Mouse (Mus musculus) embryonic facial prominence, embryonic 12.5 days (tissue): ENCODE measurements around the gene Flt3. TPM values are rescaled to one million over a fixed set of nuclear protein-coding genes. Genes with fewer than 3 reads are reported as not detected.

Experiments
- ATAC-seq: fragments of 200-750 bp; cut with Nextera tagmentation; 2 replicates; pipeline ENCODE4 v1.8.0; 2017; ENCODE audit not compliant: insufficient number of reproducible peaks, insufficient read depth, low FRiP score, low TSS enrichment
- H3K27ac ChIP-seq: fragments of 300-500 bp; sonication (generic); 2 replicates; pipeline ENCODE4 v1.5.1; 2016; ENCODE audit warnings: mild to moderate bottlenecking
- H3K27me3 ChIP-seq: fragments of 300-500 bp; sonication (generic); 2 replicates; pipeline ENCODE4 v1.6.1; 2016; ENCODE audit warnings: mild to moderate bottlenecking, moderate library complexity
- H3K36me3 ChIP-seq: fragments of 300-500 bp; sonication (generic); 2 replicates; pipeline ENCODE4 v1.6.1; 2016; ENCODE audit warnings: mild to moderate bottlenecking
- H3K4me1 ChIP-seq: fragments of 300-500 bp; sonication (generic); 2 replicates; pipeline ENCODE4 v1.6.1; 2016
- H3K4me2 ChIP-seq: fragments of 300-500 bp; sonication (generic); replicated peaks from 2 replicates; pipeline ENCODE4 v1.6.1; 2016; ENCODE audit warnings: mild to moderate bottlenecking, moderate library complexity
- H3K4me3 ChIP-seq: fragments of 300-500 bp; sonication (generic); 2 replicates; pipeline ENCODE4 v1.5.1; 2016; ENCODE audit warnings: mild to moderate bottlenecking
- H3K9ac ChIP-seq: fragments of 300-500 bp; sonication (generic); 2 replicates; pipeline ENCODE4 v1.6.1; 2016; ENCODE audit warnings: mild to moderate bottlenecking, moderate library complexity
- H3K9me3 ChIP-seq: fragments of 300-500 bp; sonication (generic); 2 replicates; pipeline ENCODE4 v1.6.1; 2016; ENCODE audit warnings: mild to moderate bottlenecking, moderate library complexity
- whole genome bisulfite sequencing: fragments of 180-500 bp; shearing (Covaris S2); methylation state at CpG from one replicate; pipeline ENCODE4 v1.1.7; 2016; 5-methylcytosine and 5-hydroxymethylcytosine counted together
- polyA plus RNA-seq: library from polyadenylated mRNA; unstranded; fragments of >200 nt; fragmentation: Nextera tagmentation; extraction: Ambion mirVana; gene quantifications from 2 replicates; pipeline ENCODE4 v1.2.1, GENCODE M21; 2016

Gene Flt3
- polyA plus RNA-seq, 1 experiment from 2014 or later: 0.37 TPM

DNA sequence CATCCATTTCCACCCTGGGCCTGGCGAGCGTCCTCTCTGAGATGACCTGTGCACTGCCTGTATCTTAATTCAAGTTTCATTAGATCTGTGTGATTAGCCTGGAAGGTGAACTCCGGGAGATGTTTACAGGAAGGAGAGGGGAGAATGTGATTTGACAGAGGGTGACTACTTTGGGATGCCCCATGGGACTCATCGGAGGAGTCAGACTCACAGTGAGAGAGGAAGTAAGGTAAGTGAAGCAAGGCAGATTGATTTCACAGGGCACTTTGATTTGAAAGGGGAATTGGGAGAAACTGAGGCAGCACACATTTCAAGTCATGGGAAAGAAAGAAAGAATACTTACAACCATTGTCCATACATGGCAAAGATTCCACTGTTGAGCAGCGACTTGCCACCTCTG is 5.8 kb upstream of the Flt3 start:
- Histone ChIP-seq H3K9me3 (no peaks in the 10 kb centered on the region), H3K4me3 (no peak overlapping the region), H3K36me3 (no peaks in the 10 kb centered on the region), H3K27ac (no peak overlapping the region), H3K4me2 (no peak overlapping the region), H3K9ac (no peak overlapping the region), H3K4me1 (peaks cover 4% of the 10 kb centered on the region; the same call in 1 of the 2 replicates), H3K27me3 (peaks cover 11% of the 10 kb centered on the region)
- 74% methylated on average over 5 of the region's 5 CpGs for WGBS
- no peak for ATAC-seq

DNA sequence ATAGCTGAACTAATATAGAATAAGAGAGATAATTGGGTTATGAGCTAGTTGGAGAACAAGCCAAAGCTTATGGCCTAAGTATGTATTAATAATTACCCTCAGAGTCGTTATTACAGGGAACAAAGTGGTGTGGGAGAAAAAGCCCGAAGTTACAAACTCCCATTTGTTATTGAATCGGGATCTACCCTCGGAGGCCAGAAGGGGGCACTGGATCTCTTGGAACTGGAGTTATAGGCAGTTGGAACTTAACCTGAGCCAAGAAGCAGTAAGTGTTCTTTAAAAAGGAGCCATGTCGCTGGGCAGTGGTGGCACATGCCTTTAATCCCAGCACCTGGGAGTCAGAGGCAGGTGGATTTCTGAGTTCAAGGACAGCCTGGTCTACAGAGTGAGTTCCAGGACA is 2.2 kb upstream of the Flt3 start:
- Histone ChIP-seq H3K4me1 (0 out of 2 replicates have a peak, but pooled peaks cover 8% of the 10 kb centered on the region), H3K27ac (no peak overlapping the region), H3K9me3 (no peaks in the 10 kb centered on the region), H3K36me3 (no peaks in the 10 kb centered on the region), H3K27me3 (peaks cover 47% of the 10 kb centered on the region), H3K9ac (no peak overlapping the region), H3K4me3 (no peak overlapping the region), H3K4me2 (no peak overlapping the region)
- WGBS: 25% methylated on average over 5 of the region's 5 CpGs
- ATAC-seq: no peak

DNA sequence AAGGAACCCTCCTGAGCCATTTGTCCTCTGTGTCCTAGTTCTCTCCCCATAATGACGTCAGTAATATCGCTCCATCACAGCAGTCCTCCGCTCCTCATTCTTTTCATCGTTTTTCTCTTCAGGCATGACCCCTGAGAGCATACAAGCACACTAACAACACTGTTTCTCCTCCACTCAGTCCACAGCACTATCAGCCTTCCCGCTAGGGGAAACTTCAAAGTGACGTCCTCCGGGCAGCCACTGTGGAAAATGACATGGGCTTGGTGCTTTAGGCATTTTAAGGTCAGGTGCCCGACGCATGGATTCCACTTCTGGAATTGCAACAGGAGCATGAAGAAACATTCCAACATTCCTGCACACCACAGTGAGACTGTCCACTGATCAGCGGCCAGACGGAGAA is 735 bp upstream of the Flt3 start:
- whole genome bisulfite sequencing: 27% methylated on average over 11 of the region's 11 CpGs
- no peak overlapping the region for H3K27ac ChIP-seq
- H3K4me3 ChIP-seq: peak overlapping the region; percentile 42; the same call in 1 of the 2 replicates
- H3K36me3 ChIP-seq: no peaks in the 10 kb centered on the region
- H3K4me1 ChIP-seq: 0 out of 2 replicates have a peak, but pooled peaks cover 8% of the 10 kb centered on the region
- peak overlapping the region; percentile 77; the same call in 1 of the 2 replicates for H3K4me2 ChIP-seq
- H3K9ac ChIP-seq: no peak overlapping the region
- ATAC-seq: no peak
- peaks cover 50% of the 10 kb centered on the region for H3K27me3 ChIP-seq
- no peaks in the 10 kb centered on the region for H3K9me3 ChIP-seq

DNA sequence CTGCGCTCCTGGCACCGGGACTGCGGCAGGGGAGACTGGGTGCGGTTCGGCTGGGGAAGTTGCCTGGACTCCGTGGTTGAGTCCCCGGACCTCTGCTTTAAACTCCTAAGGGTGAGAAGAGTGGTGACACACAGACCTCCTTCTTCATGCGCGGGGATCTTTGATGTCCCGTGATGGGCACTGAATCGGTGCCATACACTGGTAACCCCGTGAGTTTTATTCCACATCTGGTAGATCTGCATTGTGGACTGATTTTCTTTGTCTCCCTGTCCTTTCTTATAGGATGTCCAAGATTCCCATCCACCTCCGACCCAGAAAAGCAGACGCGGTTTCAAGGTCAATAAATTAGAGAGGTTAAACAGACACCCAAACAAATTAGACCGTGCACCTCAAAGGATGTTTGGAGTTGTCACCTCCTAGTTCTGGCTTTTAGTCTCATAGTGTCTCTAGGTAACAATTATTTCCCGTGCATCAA is 253 bp upstream of the Flt3 start:
- Histone ChIP-seq H3K4me1 (0 out of 2 replicates have a peak, but pooled peaks cover 8% of the 10 kb centered on the region), H3K9ac (0 out of 2 replicates have a peak overlapping the region, but pooled peaks have one; percentile 30), H3K27me3 (peaks cover 50% of the 10 kb centered on the region)

GRCm38 (mm10) chr5:147395050-147395449 is 5.2 kb downstream of the Flt3 start:
- ATAC-seq: no peak
- Histone ChIP-seq H3K27ac (no peak overlapping the region), H3K27me3 (peaks cover 28% of the 10 kb centered on the region), H3K9me3 (no peaks in the 10 kb centered on the region), H3K36me3 (no peaks in the 10 kb centered on the region), H3K4me3 (no peak overlapping the region), H3K4me1 (0 out of 2 replicates have a peak, but pooled peaks cover 4% of the 10 kb centered on the region), H3K4me2 (no peak overlapping the region), H3K9ac (no peak overlapping the region)
- 8% methylated on average over 1 of the region's 1 CpGs for WGBS

More for the DNA sequence above, 253 bp upstream of the Flt3 start:
- ATAC-seq: no peak
- peak overlapping the region; percentile 42 for H3K4me3 ChIP-seq
- H3K27ac ChIP-seq: no peak overlapping the region
- peak overlapping the region; percentile 77 for H3K4me2 ChIP-seq
- H3K9me3 ChIP-seq: no peaks in the 10 kb centered on the region
- no peaks in the 10 kb centered on the region for H3K36me3 ChIP-seq
- 3% methylated on average over 17 of the region's 17 CpGs for WGBS

GRCm38 (mm10) chr5:147392667-147393213 is 7.5 kb downstream of the Flt3 start:
- Histone ChIP-seq H3K36me3 (no peaks in the 10 kb centered on the region), H3K27me3 (peaks cover 5% of the 10 kb centered on the region), H3K9ac (no peak overlapping the region), H3K4me3 (no peak overlapping the region), H3K27ac (no peak overlapping the region), H3K9me3 (no peaks in the 10 kb centered on the region), H3K4me1 (no peaks in the 10 kb centered on the region), H3K4me2 (no peak overlapping the region)
- WGBS: 77% methylated on average over 12 of the region's 12 CpGs
- no peak for ATAC-seq

DNA sequence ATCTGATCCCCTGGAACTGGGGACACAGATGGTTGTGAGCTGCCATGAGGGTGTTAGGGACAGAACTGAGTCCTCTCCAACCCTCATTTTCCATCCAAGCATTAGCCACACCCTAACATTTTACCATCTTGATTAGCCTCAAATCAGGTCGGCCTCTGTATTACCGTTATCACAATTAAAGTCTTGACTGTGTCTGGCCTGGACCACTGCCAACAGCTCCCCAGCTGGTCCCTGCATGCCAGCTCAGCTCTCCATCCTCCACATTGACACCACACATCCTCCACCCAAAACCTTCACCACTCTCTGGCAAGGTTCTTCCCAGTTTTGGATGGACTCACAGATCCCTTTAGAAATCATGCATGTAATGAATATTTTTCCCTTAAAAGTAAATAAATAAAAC is 9.5 kb downstream of the Flt3 start:
- Histone ChIP-seq H3K9me3 (no peaks in the 10 kb centered on the region), H3K4me1 (no peaks in the 10 kb centered on the region), H3K4me2 (no peak overlapping the region), H3K27me3 (no peaks in the 10 kb centered on the region), H3K27ac (no peak overlapping the region), H3K4me3 (no peak overlapping the region), H3K36me3 (no peaks in the 10 kb centered on the region), H3K9ac (no peak overlapping the region)
- no peak for ATAC-seq
- 79% methylated on average over 2 of the region's 2 CpGs for WGBS

- ATAC-seq: no peak
- H3K4me3 ChIP-seq: no peak overlapping the region
- no peak overlapping the region for H3K4me2 ChIP-seq
- H3K9me3 ChIP-seq: no peaks in the 10 kb centered on the region
- no peaks in the 10 kb centered on the region for H3K4me1 ChIP-seq
- H3K36me3 ChIP-seq: no peaks in the 10 kb centered on the region
- H3K27me3 ChIP-seq: no peaks in the 10 kb centered on the region
- 85% methylated on average over 5 of the region's 5 CpGs for WGBS
- H3K27ac ChIP-seq: no peak overlapping the region
- no peak overlapping the region for H3K9ac ChIP-seq
Measured at GRCm38 (mm10) chr5:147389052-147389451, 11.2 kb downstream of the Flt3 start.

- 78% methylated on average over 9 of the region's 9 CpGs for WGBS
- ATAC-seq: no peak
- Histone ChIP-seq H3K27me3 (no peaks in the 10 kb centered on the region), H3K9ac (no peak overlapping the region), H3K4me2 (no peak overlapping the region), H3K9me3 (no peaks in the 10 kb centered on the region), H3K4me3 (no peak overlapping the region), H3K36me3 (no peaks in the 10 kb centered on the region), H3K27ac (no peak overlapping the region), H3K4me1 (no peaks in the 10 kb centered on the region)
Measured at GRCm38 (mm10) chr5:147388376-147389008, 11.8 kb downstream of the Flt3 start.

- WGBS: 77% methylated on average over 13 of the region's 13 CpGs
- Histone ChIP-seq H3K27me3 (no peaks in the 10 kb centered on the region), H3K4me2 (no peak overlapping the region), H3K9me3 (no peaks in the 10 kb centered on the region), H3K4me1 (no peaks in the 10 kb centered on the region), H3K27ac (no peak overlapping the region), H3K4me3 (no peak overlapping the region), H3K9ac (no peak overlapping the region), H3K36me3 (no peaks in the 10 kb centered on the region)
- ATAC-seq: no peak
Measured at GRCm38 (mm10) chr5:147386865-147387264, 13.4 kb downstream of the Flt3 start.

DNA sequence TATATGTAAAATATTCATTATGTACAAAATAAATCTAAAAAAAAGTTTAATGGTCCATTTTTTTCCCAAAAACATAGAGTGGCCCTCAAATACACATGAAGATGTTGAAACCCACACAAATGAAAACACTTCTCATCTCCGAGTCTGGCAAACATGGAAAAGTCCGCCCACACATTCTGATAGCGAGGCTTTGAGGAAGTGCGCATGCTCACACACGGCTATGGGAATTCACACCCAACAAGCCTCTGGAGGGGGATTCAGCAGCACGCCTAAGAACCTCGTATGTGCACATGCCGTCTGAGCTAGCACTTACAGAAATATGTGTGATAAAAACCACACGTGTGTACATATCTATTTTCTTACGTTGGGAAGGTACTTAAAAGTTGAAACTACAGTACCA is 18.9 kb downstream of the Flt3 start:
- Histone ChIP-seq H3K4me3 (no peak overlapping the region), H3K36me3 (no peaks in the 10 kb centered on the region), H3K9me3 (no peaks in the 10 kb centered on the region), H3K27me3 (no peaks in the 10 kb centered on the region), H3K9ac (no peak overlapping the region), H3K4me2 (no peak overlapping the region), H3K4me1 (no peaks in the 10 kb centered on the region), H3K27ac (no peak overlapping the region)
- ATAC-seq: no peak
- WGBS: 86% methylated on average over 10 of the region's 10 CpGs

GRCm38 (mm10) chr5:147379481-147379880 is 20.8 kb downstream of the Flt3 start:
- Histone ChIP-seq H3K4me1 (no peaks in the 10 kb centered on the region), H3K9ac (no peak overlapping the region)

More at GRCm38 (mm10) chr5:147379481-147379880, 20.8 kb downstream of the Flt3 start:
- ATAC-seq: no peak
- Histone ChIP-seq H3K4me3 (no peak overlapping the region), H3K27me3 (no peaks in the 10 kb centered on the region), H3K36me3 (no peaks in the 10 kb centered on the region), H3K4me2 (no peak overlapping the region), H3K9me3 (no peaks in the 10 kb centered on the region), H3K27ac (no peak overlapping the region)
- 88% methylated on average over 3 of the region's 3 CpGs for WGBS
